Mouse (Mus musculus): Measurements from ENCODE around the gene Igf1r.

Igf1r gene

DNA sequence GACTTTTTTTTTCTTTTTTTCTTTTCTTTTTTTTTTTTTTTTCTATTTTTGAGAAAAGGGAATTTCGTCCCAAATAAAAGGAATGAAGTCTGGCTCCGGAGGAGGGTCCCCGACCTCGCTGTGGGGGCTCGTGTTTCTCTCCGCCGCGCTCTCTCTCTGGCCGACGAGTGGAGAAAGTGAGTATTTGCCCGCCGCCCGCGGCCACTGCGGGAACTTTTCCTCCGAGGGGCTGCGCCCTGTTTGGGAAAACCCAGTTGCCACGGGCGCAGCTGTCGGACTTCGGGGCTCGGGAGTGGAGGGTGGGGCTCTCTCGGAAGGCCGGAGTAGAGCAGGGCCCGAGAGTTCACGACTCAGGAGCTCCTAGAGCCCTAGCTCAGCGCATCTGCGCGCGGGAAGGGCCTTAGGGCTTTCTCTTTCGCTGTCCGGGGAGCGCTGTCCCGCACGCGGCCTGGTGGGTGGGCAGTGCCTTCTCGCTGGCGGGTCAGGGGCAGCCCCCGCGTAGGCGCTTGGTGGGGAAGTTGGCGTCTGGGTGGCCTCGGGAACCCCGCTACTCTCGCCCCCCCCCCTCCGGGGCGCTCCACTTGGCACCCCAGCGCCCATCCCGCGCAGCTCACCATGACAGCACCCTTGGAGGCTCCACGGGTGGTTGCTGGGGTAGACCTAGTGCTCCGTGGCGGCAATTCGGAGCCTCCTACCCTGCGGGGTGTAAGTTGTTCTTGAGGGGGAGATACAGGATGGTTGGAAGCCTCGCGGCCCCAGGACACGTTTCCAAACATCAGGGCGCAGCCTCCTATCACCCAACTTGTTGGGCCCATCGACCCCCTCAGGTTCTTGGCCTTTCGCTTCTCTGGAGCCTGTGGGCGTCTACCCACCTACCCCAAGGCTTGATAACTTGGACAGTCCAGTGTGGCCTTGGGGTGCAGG lies at the start of gene Igf1r:
Igf1r (plus strand) TSS at position 51 of the 924 bp plus-strand sequence.
- DNase-seq (ENCODE audit: low read depth) = peak; percentile 64

DNA sequence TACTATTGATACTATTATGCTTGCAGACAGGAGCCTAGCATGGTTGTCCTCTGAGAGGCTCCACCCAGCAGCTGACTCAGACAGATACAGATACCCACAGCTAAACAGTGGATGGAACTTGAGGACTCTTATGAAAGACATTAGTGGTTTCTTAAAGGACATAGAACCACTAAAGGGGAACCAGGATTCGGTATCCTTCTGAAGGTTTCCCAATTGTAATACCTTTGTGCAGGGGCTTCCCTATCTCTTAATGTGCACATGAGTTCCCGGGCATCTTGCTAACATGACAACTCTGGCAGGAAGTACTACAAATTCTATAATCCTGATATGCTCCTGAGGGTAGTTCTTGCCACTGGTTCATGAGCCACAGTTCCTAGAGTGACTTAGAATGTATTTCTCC lies 46.3 kb upstream of the Igf1r start:
- no peak for DNase-seq (ENCODE audit: low read depth)

DNA sequence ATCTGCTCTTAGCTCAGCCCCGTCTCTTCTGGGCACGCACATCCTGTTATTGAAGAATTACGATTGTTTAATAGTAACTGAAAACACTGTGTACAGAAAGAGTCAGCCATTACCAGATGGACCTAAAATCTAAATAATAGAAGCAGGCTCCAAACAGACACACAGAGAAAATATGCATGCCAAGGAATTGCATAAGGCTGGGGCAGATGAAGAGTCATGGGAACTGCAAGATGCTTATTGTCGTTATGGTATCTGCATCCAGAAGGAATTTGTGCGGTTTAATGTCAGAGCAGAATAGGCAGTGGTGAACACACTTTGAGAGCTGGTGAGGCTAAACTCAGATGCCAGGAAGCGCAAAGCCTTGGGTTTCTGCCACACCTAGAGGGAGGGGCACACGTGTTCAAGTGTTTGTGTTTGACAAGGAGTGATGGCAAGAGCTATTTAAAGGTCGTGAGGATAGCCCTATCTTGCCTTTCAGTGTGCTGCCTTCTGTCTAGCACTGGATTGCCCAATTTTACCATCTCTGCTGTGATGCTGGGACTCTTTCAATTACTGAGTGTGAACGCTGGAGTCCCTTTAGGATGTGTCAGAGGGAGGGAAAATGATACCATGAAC lies 44.7 kb upstream of the Igf1r start:
- no peak for DNase-seq (ENCODE audit: low read depth)

DNA sequence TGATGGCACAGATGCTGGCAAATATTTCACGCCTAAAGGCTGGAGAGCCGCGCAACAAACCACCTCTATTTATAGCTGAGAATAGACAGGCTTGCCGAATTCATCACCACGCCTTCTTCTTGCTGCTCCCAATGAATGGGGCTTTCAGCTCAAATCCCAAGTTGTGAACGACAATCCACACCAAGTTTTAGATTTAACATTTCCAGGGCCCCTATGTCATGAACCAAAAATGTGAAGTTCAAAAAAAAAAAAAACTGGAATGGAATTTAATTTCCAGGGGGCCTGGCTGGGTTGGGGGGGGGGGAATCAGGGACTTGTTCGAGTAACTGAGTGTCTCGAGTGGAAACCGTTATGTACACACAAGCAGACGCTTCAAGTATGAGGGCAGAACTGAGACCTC lies 42.1 kb upstream of the Igf1r start:
- DNase-seq (ENCODE audit: low read depth) = no peak

DNA sequence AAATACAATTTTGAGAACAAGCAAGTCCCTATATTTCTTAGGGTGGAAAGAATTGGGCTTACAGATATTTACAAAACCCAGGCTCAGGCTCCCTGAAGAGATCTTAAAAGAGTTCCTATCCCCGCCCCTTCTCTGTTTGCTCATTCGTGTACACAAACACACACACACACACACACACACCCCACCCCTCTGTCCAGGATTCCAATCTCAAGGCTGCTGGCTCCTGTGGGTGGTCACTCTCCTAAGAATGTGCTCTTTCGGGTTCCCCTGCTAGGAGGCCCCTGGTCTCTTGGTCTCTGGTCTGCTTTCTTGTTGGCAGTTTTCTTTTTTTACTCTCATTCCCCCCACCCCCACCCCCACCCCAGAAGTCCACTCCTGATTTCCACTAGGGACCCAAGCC lies 41.7 kb upstream of the Igf1r start:
- DNase-seq (ENCODE audit: low read depth) = no peak

DNA sequence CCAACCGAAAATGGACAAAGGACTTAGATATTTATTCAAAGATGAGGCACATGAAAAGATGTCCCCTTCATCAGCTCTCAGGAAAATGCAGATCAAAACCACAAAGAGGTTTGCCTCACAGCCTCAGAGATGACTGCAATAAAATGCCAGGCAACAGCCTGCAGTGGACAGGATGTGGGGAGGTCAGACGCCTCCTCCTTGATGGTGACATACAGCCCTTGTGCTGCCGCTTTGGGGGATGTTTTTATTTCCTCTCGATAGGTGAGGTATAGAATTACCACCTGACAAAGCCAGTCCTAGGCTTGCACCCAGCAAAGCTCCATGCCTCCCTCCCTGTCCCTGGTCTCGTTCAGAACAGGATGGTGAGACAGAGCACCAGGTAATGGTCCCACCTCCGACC lies 40.8 kb upstream of the Igf1r start:
- DNase-seq (ENCODE audit: low read depth) = no peak

DNA sequence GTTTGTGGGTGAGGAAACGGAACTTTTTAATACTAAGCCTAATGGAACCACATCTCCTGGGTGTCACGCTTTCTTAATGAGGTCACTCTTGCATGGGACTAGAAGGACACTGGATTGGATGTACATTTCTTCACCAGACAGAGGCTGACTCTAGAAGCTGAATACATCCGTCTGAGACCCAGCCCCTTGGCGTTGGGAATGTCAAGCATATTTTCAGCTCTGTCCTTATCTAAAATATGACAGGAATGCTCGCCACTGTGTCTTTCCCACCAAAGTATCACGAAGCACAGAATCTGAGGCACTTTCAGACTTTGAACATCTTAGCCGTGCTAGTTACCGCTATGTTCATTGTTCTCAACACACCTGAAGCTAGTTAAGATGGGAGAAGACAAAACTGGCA lies 35.7 kb upstream of the Igf1r start:
- no peak for DNase-seq (ENCODE audit: low read depth)

DNA sequence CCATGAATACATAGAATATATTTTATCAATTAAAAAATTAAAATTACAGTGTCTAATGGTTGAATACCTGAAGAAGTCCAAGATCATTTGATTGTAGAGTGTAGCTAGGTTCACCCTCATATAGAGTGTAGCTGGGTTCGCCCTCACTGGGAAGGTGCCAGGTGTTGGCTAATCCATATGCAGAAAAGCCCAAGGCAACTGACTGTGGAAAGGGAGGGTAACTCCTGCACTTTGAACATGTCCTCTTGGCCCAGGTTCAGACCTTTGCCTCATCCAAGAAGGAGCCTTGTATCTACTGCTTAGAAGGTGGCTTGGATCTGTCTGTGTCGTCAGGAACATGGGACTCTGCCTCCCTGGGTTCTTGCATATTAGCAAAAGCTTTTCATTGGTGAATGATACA lies 34.9 kb upstream of the Igf1r start:
- DNase-seq (ENCODE audit: low read depth) = no peak

DNA sequence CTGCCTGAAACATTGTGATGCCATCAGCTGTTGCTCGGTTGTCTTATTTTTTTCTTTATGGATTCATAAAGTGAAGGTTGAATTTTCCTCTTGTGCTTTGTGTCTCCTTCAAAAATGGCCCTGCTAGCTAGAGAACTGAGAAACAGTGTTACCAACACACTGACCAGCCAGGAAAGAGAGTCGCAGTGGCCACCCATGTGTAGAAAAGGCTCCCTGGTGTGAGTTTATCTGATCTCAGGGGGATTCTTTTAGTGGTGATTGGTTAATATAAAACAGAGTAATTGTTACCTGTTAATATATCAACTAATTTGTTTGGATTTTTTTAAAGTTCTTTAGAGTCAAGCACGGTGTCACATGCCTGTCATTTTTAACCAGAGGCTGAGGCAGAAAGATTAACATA lies 33.2 kb upstream of the Igf1r start:
- DNase-seq (ENCODE audit: low read depth) = no peak

DNA sequence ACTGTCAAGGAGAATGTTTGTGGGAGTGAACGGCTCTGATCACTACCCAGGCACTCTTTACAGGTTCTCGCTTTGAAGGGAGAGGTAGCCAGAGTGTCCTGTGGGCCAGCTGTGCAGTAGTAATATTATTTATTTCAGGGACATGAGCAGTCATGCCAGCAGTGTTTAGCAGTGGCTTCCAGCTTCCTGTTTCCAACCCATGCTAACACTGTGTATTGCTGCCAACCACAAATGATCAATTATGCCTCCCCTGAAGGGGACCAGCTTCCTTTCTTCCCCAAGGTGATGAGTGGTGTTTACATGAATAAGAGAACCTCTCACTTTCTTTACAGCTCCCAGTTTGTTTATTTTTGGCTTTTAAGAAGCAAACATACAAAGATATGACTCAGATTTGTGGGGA lies 28.4 kb upstream of the Igf1r start:
- DNase-seq (ENCODE audit: low read depth) = no peak

DNA sequence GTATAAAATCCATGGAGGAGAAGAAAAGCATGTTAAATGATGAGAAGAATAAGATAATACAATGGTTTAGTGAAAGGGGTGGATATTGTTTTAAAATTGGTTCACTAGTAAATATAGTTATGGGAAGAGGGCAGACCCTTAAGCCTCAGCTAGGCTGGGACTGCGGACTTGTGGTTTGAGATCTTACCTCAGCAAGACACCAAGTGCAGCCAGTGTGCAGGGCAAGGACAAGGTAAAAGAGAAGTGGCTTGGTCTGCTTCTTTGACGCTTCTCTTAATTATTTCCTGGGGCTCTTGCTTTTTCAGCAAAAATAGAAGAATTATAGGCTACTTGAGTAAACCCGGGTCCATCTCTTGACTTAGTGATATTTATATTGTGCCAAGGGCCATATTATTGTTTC lies 22.5 kb upstream of the Igf1r start:
- DNase-seq (ENCODE audit: low read depth) = no peak

DNA sequence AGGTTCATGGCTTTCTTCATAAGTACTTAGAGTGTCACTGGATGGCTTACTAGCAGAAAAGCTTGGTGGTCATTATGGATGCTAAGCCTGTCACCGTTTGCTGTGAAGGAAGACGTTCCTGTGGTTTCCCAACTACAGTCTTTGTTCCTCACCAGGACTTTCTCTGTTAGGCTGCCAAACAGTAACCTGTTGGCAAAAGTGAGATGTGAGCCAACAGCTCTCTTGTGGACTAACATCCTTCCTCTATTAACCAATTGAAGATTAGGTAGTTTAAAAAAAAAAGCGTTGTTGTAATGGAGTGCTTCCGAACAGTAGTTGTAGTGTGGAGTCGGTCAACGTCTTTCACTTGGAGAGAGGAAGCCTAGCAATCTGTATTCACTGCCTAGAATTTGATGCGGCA lies 15.8 kb upstream of the Igf1r start:
- DNase-seq (ENCODE audit: low read depth) = no peak

DNA sequence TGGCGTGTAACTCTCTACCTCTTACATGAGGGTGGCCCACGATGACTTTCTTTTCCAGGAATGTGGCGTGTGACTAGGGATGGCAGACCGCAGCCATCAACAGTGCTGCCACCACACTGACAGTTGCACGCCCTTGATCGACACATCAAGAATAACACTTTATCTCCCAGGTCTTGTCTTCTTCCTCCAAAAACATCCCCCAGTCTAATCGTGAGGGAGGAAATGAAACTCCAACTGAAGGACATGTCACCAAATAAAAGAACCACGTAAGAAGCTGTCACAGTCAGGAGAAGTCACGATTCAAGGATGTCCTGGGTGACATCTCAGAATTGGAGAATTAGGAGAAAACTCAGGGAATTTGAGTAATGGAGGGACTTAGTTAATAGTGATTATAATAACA lies 8.8 kb upstream of the Igf1r start:
- no peak for DNase-seq (ENCODE audit: low read depth)

DNA sequence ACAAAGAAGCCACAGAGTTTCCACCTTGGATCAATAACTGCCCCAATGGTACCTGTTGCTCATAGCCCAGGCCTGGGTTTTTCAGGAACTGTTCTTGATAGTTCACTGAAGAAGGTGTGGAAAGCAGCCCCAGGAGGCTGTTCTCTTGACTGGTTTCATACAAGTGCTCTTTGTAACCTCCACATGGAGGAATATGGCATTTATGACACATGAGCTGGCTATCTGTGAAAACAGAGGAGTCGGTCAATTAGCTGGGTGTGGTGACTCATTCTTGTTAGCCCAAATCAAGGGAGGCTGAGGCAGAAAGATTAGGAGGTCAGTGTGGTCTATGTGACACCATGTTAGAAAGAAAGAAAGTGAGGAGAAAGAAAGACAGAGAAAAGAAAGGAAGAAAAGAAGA lies 5.7 kb upstream of the Igf1r start:
- no peak for DNase-seq (ENCODE audit: low read depth)

DNA sequence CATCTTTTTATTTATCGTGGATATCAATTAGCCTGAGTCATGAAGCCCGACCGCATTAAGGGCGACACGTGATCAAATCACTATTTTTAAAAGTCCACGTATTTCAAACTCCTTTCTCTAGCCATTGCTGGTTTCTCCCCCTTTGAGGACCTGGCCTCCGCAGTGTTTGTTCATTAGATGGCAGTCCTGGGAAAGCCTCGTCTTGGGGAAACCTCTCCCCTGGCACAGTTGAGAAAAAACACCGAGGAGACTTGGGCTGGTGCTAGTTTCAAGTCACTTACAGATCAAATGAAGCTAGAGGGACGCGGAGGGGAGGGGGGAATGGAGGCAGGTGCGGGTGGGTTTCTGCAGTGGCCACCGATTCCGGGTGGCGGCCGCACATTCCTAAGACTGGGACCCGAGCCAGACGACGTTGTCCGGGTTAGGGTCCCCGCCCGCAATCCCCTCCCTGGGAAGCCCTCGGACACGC lies 2.2 kb upstream of the Igf1r start:
- no peak for DNase-seq (ENCODE audit: low read depth)

DNA sequence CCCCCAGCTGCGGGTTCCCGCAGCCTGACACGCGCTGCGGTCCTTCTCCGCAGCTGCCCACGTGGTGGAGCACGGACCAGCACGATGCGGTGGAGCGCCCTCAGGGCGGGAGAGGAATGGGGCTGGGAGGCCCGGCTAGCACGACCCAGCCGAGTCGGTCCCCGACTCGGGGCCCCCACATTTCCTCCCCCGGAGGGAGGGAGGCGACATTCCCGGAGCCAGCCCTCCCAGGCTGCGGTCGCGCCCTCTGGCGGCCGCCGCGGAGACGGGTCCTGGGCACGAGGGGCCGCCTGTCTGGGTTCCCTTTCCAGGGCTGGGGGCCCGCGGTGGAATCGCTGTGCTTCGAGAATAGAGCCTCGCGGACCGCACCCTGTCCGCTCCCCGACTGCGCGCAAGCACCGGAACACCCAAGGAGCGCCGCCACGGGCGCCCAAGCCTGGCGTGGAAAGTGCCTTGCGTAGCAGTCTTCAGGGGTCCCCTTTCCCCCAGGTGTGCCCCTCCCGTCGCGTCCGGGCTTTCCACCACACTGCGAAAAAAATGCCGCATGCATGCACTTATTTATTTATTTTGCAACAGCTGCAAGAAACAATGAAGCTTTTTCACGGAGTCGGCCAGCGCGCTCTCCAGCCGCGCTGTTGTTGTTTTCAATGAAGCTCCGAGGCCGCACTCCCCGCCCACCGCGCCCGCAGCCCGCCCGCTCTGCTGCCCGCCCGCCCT lies 1.7 kb upstream of the Igf1r start:
- DNase-seq (ENCODE audit: low read depth) = peak; percentile 74

DNA sequence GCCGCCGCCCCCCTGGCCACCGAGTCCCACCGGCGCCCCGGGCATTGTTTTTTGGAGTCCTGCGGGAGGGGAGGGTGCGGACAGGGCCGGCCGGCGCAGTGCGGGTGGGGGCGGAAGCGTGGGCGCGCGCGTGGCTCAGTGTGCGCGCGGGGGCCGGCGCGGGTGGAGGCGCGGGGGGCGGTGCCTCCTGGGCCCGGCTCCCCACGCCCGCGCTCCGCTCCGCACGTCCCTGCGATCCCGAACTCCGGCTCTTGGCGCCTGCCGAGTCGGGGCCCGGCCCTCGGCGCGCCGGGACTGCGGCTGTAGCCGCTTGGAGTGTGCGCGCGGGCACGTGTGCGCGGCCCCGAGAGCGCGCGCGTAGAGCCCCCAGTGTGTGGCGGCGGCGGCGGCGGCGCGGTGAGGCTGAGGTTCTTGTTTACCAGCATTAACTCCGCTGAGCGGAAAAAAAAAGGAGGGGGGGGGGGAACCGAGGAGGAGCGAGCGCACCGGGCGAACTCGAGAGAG lies 1.0 kb upstream of the Igf1r start:
- peak; percentile 88 for DNase-seq (ENCODE audit: low read depth)

DNA sequence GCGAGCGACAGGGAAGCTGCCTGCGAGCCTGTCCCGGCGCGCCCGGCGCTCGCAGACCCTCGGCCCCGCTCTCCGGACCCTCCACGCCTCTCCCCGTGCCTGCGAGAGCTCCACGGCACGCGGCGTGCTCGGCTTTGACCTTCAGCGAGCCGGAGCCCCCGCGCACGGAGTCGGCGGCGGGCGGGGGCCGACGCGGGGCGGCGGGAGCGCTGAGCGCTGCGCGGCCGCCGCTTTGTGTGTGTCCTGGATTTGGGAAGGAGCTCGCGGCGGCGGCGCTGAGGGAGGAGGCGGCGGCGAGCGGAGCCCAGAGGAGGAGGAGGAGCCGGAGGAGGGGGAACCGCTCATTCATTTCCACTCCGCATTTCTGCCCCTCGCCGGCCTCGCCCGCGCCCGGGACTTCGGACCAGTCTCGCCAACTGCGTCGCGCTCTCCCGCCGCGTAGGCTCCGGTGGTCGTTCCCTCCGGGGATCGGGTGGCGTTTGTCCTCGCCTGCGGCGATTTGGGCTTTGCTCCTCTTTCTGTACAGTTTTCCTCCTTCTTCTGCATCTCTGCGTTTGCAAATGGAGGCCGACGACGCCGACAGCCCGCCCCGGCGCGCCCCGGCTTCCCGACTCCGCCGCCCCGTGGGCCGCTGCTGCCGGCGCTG lies 468 bp upstream of the Igf1r start:
- peak; percentile 53 for DNase-seq (ENCODE audit: low read depth)

DNA sequence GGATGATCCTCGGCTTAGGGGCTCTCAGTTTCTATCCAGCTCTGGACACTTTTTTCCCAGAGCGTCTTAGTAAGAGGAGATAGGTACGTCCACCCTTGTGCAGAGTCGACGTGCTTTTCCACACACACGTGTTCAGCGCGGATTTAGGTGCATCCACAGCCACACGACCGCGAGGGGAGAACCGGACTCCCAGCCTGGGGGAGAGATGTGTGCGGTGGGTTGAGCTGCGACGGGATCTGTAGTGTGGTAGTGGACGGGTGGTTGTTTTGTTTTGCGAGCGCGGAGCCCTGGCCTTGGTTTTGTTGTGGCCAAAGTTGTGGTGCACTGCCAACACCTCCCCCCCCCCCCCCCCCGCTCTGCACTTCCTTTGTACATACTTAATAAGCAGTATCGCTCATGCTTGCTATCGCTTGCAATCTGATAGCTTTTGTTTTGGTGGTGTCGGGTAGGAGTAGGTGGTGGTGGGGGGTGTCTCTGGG lies 1.2 kb downstream of the Igf1r start:
- peak; percentile 47 for DNase-seq (ENCODE audit: low read depth)

DNA sequence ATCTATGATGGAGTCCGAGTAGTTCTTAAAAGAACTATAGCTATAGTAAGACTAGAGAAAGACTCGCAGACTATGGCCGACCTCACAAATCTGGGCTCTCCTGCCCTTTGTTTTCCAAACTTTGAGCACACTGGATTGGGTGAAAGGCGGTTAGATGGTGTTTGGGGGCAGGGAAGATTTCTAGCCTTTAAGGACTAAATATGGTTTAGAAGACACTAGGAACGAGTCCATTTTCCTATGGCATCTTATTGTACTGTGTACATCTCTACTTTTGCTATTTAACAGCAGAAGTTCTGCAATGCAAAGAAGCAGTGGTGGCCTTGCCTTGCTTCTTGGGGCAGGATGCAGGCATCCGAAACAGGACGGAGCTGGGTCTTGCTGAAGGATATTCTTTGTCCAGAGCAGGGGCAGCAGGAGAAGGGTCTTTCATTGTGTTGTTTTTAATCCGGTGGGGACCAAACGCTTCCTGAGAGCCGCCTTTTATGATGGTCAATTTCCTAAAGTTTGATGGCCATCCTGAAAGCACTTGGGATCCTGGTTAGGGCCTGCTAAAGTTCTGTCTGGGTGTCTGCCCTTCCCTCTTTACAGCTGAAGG lies 2.1 kb downstream of the Igf1r start:
- no peak for DNase-seq (ENCODE audit: low read depth)

DNA sequence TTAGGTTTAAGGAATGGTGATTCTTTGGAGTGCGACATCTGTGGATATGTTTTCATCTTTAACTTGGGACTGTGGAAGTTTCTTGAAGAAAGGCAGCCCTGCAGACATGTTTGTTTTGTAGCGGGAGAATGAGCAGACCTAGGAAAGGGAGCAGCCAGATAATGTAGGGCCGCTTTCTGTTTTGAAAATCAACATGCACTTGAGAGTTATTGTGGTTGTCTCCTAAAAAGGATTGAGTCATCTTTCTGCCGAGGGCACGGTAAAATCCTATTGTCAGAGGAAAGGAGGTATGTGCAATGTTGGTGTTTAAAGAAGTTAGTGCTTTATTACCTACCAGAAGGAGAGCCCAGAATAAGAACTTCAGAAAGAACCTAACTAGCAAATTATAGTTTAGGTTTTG lies 2.6 kb downstream of the Igf1r start:
- no peak for DNase-seq (ENCODE audit: low read depth)

DNA sequence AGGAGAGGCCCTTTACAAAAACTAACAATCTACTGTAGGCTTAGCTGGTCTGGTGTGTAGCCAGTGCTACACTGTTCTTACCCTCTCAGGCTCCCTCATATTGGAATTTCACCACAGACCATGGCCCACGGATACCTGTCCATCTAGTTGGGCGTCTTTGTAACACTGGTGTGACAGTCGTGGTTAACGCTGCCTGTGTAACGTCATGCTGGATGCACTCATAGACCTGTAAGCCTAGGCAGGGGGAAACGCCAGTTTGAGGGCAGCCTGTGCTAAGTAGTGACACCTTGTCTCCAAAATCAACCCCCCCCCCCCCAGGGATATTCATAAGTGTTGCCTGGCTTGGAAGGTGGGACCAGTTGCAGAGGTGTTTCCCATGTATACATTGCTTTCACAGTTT lies 4.7 kb downstream of the Igf1r start:
- peak; percentile 24 for DNase-seq (ENCODE audit: low read depth)

Measured in naive thymus-derived CD4-positive, alpha-beta T cell, adult 2 months (primary cell).